Mouse (Mus musculus): ENCODE measurements around the gene Sdhaf3.
"Not testable (repeated sequence)": the region's sequence is repeated elsewhere in the genome, so short reads cannot be mapped to it uniquely, and the experiment has no call there.

The Sdhaf3 gene

DNA sequence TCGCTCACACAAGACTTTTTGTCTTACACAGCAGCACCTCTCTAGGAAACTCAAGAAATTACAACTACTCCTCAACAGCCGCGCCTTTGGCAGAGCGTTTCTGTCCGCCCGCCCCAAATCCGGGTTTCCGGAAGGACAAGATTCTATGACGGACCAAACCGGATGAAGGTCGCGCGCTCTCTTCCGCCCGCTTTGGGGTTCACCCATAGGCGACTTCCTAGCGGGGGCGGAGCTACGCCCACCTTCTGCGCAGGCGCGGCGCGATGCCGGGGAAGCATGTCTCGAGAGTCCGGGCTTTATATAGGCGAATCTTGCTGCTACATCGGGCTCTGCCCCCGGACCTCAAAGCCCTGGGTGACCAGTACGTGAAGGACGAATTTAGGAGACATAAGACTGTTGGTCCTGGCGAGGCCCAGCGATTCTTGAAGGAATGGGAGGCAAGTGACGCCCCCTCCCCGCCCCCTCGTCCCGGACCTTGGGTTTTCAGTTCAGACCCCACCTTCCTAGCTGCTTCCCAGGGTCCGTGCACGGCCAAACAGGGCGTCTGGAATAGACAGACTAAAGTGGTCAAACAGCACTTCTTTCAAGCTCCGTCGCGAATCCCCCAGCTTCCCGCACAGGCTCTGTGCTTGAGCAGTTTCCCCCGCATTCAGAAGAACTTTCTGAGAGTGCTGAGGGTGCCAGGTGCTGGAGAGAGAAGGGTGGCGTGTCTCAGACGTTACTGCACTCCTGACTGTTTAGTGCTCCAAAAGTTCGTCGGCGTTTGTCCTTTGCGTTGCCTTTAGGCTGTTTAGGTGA is at the start of gene Sdhaf3:
TSS of gene Sdhaf3 (plus strand) at position 241 of the 798 bp plus-strand sequence.
- peak; percentile 97 for DNase-seq (ENCODE audit: low spot score)

DNA sequence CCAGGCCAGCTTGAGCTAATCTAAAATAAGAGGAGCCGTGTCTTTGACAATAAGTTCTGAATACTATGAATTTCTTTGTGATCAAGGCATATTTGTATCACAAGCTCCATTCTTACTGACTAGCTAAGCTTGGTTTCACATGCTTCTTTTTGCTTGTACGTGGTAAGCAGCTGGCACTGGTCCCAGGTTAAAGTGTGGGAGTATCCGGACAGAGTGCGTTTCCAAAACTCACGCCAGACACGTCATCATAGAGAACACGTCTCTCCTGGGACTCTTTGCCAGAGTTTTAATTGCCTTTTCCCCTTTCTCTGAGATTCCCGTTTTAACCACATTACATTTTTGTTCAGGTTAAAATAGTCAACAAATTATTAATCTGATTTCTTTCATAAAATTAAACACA is 46.2 kb upstream of the Sdhaf3 start:
- DNase-seq (ENCODE audit: low spot score), result no peak

DNA sequence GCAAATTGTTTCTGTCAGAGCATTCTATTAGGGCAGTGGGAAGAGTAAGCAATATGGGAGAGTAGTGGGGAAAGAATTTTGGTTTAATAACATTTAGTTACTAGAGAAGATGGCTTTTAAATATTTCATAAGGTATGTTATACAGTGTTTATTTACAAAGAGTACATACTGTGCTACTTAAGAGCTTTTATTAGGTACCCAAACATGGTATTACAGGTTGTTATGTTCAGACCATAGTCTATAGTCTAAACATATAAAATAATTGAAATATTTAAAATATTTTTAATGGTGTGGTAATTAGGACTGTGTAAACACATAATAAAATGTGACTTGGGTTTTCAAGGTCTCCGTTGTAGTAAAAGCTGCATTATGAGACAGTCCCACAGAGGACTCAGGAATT is 41.5 kb upstream of the Sdhaf3 start:
- DNase-seq (ENCODE audit: low spot score), result no peak

DNA sequence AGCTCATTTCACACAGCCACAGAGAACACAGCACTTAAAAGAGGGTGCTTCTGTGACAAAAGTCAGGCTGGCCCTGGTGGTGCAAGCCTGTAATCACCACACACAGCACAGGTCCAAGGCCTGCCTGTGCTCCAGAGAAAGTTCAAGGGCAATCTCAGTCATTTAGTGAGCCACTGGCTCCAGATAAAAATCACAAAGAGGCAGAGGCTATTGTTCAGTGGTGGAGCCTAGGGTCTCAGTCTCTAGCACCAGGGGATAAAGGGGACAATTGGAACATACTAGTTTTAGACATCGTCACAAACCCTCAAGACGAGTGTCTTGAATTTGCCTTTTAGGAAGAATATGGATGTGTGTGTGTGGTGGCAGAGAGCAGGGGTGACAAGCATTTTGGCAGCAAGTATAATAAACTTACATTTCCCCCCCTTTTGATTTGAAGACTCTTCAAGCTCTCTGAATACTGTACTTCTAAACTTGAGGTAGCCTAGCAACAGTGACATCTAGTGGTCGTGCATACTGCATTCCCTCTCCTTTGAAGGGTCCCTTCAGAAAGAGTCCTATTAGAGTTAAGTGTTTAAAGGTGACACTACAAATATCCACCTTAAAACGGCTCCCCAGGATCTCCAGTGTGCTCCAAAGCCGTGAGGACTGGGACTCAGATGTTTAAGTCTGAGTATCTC is 40.8 kb upstream of the Sdhaf3 start:
- peak; percentile 73 for DNase-seq (ENCODE audit: low spot score)

DNA sequence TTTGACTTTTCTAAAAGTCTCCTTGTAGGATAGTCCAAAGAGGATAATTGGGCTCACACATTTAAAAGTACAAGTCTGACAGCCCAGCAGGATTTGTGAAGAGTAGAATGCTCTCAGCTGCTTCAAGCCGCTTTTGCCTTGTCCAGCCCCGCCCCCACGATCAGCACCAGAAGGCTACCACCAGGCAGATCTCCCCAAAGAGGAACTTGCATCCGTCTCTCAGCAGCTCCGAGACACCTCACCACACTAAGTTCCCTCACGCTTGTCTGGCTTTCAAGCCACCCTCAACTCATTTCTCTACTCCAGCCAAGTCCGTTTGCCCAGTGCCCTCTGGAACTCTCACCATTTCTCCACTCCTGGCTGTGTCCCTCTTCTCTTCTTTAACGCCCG is 40.3 kb upstream of the Sdhaf3 start:
- DNase-seq (ENCODE audit: low spot score), result no peak

DNA sequence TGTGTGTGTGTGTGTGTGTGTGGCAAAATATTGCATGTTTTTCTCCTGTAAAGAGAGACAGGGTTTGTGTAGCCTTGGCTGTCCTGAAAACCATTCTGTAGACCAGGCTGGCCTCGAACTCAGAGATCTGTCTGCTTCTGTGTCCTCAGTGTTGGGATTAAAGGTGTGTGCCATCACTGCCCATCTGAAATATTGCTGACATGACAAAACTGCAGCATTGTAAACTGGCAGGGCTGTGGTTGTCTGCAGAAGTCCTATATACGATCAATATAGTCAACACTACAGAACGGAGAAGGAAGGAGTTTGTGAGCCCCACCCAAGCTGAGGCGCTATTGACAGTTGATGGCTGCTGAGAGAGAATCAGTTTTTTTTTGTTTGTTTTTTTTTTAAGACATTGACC is 38.5 kb upstream of the Sdhaf3 start:
- no peak for DNase-seq (ENCODE audit: low spot score)

DNA sequence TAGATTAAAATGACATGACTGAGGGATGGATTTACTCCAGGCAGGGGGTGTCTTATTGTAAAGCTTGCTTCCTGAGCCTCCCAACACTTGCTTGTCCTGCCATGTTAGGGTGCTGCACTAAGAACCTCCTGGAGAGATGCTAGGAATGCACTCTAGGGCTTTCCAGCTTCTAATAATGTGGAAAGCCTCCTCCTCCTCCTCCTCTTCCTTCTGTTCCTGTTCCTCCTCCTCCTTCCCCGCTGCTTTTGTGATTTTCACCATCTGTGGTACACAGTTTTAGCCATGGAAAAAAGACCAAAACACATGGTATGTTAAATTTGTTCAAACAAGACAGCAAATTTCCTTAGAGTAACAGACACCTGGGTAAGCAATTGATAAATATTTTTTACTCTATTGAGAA is 30.5 kb upstream of the Sdhaf3 start:
- DNase-seq (ENCODE audit: low spot score), result no peak

DNA sequence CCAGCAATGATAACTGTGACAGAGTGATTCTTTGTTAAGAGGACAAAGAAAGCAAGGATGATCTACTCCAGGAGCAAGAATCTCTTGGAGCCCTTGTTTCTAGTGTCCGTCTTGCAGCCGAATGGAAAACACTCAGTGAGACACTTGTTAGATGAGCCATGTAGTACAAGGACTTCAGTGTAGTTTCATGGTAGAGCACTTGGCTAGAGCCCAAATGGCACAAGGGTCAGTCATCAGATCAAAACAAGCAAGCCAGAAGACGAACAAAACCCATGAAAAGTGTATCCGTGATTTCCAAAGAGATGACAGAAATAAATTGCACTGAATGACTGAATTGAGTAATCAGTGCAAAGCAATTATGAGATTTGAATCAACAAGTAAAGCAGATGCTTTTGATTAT is 25.0 kb upstream of the Sdhaf3 start:
- DNase-seq (ENCODE audit: low spot score), result no peak

DNA sequence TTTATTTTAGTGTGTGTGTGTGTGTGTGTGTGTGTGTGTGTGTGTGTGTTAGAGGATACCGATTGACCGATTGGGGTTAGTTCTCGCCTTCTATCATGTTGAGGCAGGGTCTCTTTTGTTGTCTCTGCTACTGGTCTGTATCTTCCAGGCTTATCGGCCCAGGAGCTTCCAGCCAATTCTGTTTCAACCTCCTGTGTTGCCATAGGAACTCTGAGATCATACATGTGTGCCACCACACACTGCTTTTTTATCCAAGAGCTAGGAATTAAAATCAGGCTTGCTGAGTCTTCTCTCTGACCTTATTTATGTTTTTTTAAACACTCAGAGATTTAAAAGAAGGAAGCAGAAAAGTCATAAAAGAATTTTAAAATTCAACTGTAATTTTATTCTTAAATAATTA is 24.3 kb upstream of the Sdhaf3 start:
- no peak for DNase-seq (ENCODE audit: low spot score)

DNA sequence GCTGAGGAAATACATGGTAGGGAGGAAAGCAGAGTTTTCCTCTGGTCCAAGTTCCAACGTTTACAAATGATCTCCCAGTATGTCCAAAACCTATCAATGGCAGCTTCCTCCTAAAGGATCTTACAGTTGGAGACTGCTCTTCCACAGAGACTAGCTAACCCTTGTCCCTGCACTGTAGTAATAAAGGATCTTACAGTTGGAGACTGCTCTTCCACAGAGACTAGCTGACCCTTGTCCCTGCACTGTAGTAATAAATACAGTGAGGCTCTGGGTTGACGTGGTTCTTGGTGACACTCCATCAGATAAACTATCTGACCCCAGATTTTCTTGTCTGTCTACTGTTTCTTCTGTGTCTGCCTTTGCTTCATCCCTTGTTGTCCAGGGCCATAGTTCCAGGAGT is 15.0 kb upstream of the Sdhaf3 start:
- DNase-seq (ENCODE audit: low spot score), result no peak

DNA sequence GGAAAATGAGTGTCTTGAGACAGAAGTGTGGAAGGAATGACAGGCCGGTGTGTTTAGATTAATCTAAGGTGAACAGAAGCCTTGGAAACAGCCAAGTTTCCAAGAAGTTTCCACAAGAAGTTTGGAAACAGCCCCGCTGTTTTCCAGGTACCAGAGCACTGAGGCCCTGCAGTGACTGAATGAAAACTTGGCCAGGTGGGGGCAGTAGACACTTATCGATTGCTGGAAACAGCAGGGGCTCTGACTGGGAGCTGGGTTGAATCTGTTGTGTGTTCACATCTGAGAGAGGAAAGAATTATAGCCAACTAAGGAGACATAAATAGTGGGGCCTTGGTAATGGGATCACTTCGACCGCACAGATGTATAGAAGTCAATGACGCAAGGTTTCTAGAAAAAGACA is 13.0 kb upstream of the Sdhaf3 start:
- peak; percentile 38 for DNase-seq (ENCODE audit: low spot score)

DNA sequence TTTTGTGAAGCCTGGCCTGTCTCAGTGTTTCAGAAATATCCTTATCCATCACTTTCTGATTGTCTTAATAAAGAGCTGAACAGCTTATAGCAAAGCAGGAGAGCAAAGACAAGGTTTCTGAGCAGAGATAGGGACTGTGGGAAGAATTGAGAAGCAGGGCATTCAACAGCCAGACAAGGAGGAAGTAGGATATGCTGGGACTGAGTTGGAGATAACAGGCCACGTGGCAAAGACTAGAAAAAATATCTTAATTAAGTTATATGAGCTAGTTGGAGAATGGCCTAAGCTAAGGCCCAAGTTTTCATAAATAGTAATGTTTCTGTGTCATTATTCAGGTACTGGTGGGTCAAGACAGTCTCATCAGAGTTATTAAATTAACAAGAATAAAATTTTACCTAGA is 8.2 kb upstream of the Sdhaf3 start:
- no peak for DNase-seq (ENCODE audit: low spot score)

DNA sequence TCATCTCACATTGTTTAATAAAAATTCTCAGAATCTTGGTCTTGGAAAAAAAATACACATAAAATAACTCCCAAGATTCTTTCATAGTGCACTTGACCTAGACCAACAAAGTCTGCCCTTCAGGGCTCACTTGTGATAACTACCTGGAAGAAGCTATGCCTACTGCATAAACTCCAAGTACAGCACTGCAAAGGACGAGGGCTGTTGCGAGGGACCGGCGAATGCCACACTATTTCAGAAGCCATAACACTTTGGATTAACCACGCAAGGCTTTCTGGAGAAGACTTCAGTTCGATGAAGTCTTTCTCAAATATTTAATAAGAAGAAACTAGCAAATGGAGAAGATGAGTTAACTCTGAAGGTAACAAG is 425 bp upstream of the Sdhaf3 start:
- DNase-seq (ENCODE audit: low spot score), result no peak

DNA sequence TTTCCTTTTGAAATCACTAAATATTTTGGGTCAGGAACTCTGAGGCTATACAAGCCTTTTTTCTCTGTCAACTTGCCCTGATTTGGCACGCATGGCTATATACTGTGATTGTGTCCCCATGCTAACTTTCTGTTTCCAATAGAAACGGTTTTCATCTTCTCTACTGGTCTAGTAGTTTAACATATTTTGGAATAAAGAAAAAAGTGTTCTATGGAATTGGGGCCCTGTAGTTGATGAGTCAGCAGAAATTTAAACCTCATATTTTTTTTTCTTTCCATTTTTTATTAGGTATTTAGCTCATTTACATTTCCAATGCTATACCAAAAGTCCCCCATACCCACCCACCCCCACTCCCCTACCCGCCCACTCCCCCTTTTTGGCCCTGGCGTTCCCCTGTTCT is 3.4 kb downstream of the Sdhaf3 start:
- DNase-seq (ENCODE audit: low spot score), result not testable (repeated sequence)

DNA sequence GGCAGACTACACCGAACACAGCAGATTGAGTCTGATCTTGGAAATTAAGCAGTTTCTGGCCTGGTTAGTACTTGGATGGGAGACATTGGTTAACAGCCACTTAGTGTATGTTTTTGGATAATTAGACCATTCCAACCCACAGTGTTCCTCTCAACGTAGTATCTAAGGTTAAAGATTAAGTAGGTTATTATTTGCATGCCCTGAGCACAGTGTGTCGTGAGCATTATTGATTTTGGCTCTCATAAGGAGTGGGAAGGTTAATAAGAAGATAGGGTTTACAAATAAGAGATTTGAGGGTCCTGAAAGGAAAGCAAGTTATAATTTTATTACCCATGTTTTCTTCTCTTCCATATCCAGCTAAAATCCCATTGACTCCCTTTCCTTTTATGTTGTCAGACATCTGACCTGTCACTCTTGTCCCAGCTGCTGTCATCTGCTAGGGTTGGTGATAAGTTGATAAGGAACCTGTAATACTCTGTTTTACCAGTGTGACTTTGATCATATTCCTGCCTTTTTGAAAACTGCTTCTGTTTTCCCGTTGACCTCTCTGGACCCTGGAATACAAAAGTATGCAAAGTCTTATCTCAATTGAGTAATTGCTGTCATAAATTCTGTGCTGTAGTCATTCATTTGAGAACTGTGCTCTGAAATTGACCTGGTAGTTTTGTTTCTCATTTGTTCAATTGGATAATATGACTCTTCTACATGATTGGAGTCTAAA is 41.6 kb downstream of the Sdhaf3 start:
- no peak for DNase-seq (ENCODE audit: low spot score)

DNA sequence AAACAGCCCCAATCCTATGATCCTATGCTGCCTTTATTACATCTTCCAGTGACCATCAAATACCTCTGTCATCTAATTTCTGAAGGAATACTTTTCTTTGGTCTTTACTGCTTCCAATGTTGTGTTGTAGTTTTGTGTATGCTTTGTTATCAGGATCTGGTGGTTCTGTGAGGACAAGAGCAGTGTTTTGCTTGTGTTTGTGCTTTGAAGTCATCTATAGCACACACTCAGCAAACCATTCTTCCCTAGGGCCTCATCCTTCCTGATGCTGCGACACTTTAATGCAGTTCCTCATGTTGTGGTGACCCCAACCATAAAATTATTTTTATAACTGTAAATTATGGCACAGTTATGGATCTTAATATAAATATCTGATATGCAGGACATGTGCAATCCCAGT is 42.2 kb downstream of the Sdhaf3 start:
- no peak for DNase-seq (ENCODE audit: low spot score)

DNA sequence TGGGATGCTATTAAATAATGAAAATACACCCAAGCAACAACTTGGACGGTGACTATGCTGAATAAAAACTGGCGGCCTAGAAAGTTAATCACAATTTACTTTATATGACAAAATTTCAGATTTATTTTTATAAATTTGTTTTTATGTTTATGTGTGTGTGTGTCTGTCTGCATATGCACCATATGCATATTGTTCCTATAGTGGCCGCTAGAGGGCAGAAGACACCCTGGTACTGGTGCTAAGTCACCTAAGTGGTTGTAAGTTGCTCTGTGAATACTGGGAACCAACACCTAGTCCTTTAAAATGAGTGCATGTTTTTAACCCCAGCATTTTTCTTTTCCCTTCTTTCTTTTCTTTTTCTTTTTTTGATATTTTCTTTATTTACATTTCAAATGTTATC is 43.2 kb downstream of the Sdhaf3 start:
- DNase-seq (ENCODE audit: low spot score), result no peak

DNA sequence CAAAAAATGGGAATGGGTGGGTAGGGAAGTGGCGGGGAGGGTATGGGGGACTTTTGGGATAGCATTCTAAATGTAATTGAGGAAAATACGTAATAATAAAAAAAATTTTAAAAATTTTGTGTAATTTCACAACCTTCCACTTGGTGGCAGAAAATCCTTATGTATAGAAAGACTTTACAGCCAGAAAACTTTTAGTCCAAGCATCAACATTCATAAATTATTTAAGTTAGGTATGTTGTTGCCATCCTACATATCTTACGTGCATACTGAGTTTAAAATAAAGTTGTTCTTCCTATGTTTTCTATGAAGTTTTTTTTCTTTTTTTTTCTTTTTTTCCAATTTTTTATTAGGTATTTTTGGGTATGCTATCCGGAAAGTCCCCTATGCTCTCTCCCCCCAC is 47.3 kb downstream of the Sdhaf3 start:
- DNase-seq (ENCODE audit: low spot score), result peak; percentile 60

DNA sequence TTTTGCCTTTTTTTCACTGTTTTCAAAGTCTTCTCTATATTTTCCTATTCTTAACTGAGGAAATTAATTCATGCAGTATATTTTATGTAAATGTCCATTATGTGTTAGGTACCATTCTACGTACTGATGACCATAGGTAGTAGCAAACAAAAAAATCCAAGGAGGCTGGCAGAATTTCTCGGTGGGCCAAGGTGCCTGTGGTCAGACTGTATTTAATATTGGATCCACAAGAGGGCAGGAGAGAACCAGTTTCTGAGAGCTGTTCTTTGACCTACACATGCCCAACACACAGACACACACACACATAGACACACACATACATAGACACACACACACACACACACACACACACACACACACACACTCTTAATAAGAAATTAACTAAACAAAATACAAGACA is 48.2 kb downstream of the Sdhaf3 start:
- DNase-seq (ENCODE audit: low spot score), result peak; percentile 69

DNA sequence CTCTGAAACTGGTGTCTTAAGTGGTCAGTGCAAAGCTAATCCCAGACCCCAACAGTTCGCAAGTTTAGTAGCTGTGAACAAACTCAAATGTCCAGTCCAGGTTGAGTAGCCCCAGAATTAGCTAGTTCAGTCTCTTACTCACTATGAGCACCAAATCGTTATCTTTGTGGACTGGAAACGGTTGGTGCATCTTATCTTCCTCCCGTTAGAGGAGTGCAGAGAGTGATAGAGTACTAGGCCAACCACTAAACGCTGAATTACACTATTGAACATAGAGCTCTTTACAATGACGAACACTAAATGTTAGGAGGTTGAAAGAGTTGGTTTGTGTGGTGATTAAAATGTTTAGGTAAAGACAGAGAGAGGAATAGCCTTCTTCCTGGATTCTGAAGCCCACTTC is 82.3 kb downstream of the Sdhaf3 start:
- DNase-seq (ENCODE audit: low spot score), result no peak

DNA sequence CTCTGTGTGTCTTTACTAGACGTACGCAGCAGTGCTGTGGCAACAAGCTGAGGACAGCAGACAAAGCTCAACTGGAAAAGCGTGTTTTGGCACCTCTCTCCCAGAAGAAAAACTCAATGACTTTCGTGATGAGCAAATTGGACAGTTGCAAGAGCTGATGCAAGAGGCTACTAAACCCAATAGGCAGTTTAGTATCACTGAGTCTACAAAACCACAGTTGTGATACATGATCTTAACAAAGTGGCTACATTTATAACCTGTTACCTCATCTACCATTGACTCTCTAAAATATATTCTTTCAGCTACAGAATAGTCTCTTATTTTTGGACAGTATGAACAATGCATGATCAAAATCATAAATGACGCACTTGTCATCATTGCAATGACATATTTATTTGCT is 83.0 kb downstream of the Sdhaf3 start:
- DNase-seq (ENCODE audit: low spot score), result no peak

DNA sequence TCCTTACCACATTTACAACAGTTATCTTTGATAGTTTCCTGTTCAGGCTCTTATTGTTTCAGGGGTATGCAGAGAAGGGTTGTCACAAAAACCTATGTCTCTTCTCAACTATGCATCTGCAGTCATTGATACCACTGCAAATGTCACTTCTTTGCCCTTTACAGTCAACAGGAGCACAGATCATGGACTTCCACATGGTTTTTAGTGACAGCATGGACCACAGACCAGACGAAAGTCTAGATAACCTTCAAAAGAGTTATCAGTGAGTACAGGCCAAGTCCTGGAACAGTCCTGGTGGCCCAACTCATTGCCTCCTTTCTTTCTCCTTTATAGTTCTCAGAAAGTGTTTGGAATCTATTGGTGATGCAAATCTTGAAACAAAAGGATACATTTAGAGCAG is 86.1 kb downstream of the Sdhaf3 start:
- no peak for DNase-seq (ENCODE audit: low spot score)

DNA sequence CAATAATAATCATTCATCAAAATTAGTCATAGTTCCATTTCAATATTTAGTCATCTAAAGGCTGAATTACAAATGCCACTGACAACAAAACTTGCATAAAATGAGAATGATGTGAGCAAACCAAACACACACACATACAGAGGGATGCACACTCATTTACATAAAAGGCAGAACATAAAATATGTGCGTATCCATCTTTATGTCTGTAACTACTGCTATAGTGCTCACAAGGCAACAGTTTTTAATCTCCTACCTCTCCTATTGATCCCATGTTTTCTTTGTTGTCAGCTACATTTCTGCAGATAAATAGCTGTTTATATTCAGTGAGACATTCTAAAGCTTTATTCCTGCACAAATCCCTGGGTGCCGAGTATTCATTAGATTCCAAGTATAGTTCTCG is 107.0 kb downstream of the Sdhaf3 start:
- no peak for DNase-seq (ENCODE audit: low spot score)
